Mouse (Mus musculus) right cerebral cortex, postnatal 10 days (tissue): ENCODE results near the gene Whrn.
A peak's percentile ranks its signal among the peaks of the same experiment; 100 is the strongest.

Experiments
- DNase-seq, 2 experiments: peaks; one replicate each; pipeline ENCODE4 v3.0.0; 2021; ENCODE audit warnings: low spot score in 2 of 2

Whrn gene

GRCm38 (mm10) chr4:63408649-63409048 is 87.1 kb downstream of the Whrn start:
- peak; percentile 67 to 76 for DNase-seq

DNA sequence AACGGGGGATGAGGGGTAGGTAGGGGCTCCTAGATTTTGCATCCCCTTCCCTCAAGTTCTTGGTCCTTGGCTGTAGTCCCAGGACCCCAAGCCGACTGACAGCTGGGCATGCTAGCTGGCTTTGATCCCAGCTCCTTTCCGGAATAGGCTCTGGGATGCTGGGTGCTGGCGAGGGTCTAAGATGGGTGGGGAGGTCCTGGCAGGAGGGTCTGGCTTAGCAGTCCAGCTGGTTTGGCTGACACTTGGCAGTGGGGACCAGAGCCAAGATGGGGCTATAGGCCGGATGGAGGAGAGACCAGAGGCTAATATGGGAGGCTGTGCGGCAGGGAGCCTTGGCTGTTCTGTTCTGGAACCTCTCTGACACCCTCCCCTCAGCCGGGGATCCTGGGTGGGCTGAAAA is 87.5 kb downstream of the Whrn start:
- DNase-seq: peak; percentile 75 to 77

DNA sequence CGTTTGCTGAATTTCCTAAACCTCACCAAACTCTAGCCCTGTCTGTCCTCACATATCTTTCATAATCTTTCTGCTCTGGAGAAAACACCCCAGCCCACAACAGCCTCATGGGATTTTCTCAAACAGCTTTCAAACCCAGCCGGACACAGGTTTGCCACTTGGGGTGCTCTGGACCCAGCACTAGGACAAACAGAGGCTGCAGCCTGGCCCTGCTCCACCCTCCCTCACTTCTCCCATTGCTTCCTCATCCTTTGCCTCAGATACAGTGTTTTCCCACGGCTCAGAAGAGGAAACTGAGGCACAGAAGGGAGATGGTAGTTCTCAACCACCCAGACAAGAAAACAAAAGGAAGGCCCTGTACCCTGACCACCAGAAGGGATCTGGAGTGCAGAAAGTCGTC is 90.1 kb downstream of the Whrn start:
- no peak for DNase-seq

GRCm38 (mm10) chr4:63405051-63405450 is 90.7 kb downstream of the Whrn start:
- DNase-seq: no peak

GRCm38 (mm10) chr4:63404205-63404604 is 91.6 kb downstream of the Whrn start:
- DNase-seq: no peak

GRCm38 (mm10) chr4:63403040-63403959 is 92.5 kb downstream of the Whrn start, which contains the start of gene Akna:
Gene Akna (minus strand): TSS chr4:63403354.
- peak; percentile 89 for DNase-seq

DNA sequence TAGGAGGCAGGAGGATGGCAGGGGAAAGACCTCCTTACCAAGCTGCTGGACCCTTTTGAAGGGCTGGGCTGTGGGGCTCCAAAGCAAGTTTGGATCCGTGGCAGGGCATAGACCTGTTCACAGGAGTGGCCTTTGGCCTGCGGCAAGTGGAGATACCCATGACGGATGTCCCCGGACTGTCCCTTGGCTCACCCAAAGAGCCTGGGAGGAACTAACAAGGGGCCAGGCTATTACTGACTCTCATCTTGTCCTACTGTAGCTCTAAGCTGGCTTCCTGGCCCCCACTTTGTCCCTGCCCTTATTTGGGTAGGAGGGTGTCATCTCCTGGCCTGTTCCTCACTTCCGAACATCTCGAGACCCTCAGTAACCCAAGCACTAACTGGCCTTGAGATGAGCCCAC is 93.2 kb downstream of the Whrn start:
- DNase-seq: no peak

DNA sequence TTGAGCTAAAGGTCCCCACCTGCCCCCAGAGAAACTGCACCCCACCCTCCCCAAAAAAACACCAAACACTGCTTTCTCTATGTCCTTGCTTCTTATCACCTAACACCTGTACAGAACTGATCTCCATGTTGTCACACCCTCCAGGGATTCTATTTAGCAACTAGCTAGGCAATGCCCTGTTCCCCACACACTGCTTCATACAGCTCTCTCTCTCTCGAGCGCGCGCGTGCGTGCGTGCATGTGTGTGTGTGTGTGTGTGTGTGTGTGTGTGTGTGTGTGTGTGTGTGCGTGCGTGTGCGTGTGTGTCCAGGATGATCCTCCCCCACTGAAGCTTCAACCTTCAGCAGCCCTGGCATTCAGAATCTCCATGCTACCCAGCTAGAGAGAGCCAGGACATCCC is 93.7 kb downstream of the Whrn start:
- DNase-seq: no peak

GRCm38 (mm10) chr4:63401620-63402019 is 94.2 kb downstream of the Whrn start:
- no peak for DNase-seq

DNA sequence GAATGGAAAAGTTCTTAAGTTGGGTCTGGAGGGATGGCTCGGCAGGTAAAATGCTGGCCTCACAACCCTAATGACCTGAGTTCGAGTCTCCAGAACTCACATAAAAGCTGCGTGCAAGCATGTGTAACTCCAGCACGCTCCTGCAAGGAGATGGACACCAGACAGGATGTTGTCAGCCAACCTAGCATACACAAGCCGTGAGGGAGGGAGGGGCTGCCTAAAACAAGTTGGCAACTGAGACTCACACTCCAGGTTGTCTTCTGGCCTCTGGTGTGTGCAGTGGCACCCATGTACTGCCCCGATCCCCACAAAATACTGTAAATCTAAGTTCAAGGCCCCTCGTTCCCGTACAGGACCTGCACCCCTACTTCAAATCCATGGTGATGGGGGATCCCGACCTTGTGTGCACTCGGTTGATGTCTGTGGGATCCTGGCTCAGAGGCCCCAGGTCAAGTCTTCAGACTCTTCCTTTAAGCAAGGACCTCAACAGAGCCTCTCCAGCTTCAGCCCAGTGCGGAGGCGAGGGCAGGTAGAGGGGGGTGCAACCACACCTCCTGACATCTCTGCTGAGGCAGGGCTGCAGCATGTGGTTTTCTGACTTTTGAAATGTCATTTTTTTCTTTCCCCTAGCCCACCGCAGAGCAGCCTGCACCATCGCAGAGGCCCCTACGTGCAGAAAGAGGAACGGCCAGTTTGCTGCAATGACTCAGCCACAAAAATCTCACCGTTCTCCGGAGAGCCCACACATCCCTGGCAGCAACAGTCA is 95.1 kb downstream of the Whrn start:
- no peak for DNase-seq

DNA sequence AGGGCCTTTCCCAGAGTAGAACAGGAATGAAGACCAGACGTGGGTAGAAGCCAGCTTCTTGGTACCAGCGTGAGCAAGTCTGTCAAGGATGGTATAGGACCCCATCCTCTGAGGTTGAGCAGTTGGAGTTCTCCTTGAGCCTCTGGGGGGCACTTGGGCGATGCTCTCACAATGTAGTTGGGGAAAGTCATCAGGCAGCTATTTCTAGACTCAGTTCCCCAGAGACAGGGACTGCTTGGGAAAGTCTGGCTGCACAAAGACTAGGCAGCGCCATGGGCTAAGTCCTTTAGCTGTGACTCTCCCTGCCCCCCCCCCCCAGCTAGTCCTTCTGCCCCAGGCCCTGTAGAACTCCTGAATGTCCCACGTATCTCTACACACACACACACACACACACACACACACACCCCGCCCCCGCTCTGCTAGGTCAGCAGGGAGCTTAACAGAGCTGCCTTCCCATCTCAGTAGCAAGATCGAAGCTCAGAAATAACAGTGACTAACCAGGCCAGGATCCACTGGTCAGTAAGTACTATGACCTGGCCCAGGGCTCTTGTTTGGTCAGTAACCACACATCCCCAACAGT is 96.0 kb downstream of the Whrn start:
- no peak for DNase-seq

DNA sequence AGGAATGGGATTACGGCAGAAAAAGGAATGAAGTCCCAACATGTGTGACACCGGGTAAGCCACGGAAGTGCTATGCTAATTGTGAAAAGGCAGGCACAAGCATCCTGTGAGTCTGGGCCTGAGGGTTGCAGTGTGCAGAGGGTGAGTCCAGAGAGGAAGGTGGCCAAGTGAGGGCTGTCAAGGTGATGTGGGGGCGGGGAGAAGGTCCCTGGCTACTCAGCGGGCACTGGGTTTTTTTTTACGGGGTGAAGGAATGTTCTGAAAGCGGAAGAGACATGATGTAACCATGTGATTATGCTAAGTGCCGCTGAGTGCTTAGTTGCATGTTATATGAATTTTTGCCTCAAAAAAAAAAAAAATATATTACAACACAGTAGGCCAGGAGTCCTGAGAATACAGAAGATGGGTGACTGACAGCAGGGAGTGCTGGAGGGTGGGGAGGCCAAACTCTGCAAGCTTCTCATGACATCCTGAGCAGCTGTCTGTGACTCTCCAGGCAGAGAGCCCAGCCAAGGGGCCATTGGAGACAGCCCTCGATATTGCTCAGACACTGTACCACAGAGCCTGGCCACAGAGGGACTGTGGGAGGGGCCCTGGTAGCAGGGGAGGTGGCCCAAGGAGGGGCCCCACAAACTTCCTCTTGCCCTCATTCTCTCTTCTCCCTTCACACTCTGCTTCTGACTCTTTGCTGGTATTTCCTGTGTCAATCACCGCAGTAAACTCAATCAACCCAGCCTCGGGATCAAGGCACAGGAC is 96.8 kb downstream of the Whrn start:
- no peak for DNase-seq

- DNase-seq: no peak
Observed at GRCm38 (mm10) chr4:63397981-63398537, 97.7 kb downstream of the Whrn start.

- DNase-seq: no peak
Observed at GRCm38 (mm10) chr4:63391322-63391721, 104.5 kb downstream of the Whrn start.

DNA sequence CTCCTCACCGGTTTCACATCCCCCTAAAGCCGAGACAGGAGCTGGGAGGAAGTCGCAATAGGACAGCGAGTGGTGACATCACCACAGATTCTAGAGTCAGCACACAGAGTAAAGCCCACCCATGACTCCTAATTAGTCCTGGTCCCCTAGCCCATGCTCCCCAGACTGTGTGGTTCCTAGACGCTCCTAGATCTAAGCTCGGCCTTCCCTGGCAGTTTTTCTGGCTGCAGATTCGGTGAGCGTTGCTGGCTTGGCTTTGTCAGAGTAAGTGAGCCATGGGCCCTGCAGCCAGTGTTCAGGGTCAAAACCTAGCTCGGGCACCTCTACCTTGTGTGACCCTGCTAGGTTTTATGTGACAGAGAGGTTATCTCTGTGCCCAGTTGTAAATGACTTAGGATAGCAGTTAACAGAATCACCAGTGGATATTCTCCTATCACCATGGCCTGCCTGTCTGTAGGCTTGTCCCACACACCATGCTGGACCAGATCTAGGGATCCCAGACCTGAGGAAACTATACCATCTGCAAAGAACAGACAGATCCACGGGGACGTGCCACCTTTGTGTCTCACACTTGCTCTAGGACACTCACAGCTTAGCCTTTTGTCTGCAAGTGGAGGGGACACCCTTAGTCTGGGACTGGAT is 105.8 kb downstream of the Whrn start:
- DNase-seq: no peak

- no peak for DNase-seq
Observed at GRCm38 (mm10) chr4:63389121-63389886, 106.5 kb downstream of the Whrn start.

GRCm38 (mm10) chr4:63388029-63388428 is 107.8 kb downstream of the Whrn start:
- no peak for DNase-seq

- no peak for DNase-seq
Observed at GRCm38 (mm10) chr4:63385784-63386183, 110.0 kb downstream of the Whrn start.

- no peak for DNase-seq
Observed at GRCm38 (mm10) chr4:63385253-63385652, 110.5 kb downstream of the Whrn start.

GRCm38 (mm10) chr4:63384262-63384661 is 111.5 kb downstream of the Whrn start:
- DNase-seq: no peak
